Mouse (Mus musculus) kidney, embryonic 14.5 days (tissue): ENCODE results near the gene Sdf2l1. TPM values are rescaled to one million over a fixed set of nuclear protein-coding genes. Genes with fewer than 3 reads are reported as not detected.

Source experiments
- ATAC-seq: fragments of 200-750 bp; cut with Nextera tagmentation; 2 replicates; pipeline ENCODE4 v1.8.0; 2017; ENCODE audit warnings: moderate number of reproducible peaks, mild to moderate bottlenecking, moderate TSS enrichment, moderate library complexity; ENCODE audit not compliant: low FRiP score, low TSS enrichment
- H3K27ac ChIP-seq: fragments of 300-500 bp; sonication (generic); 2 replicates; pipeline ENCODE4 v1.5.1; 2014; ENCODE audit warnings: low read depth, mild to moderate bottlenecking, low read length, moderate library complexity, mixed read lengths
- H3K27me3 ChIP-seq: fragments of 300-500 bp; sonication (generic); 2 replicates; pipeline ENCODE4 v1.6.1; 2014; ENCODE audit warnings: mild to moderate bottlenecking, low read length; ENCODE audit not compliant: control insufficient read depth, insufficient read depth
- H3K36me3 ChIP-seq: fragments of 300-500 bp; sonication (generic); 2 replicates; pipeline ENCODE4 v1.6.1; 2014; ENCODE audit warnings: low read length, mixed read lengths; ENCODE audit not compliant: control insufficient read depth, insufficient read depth
- H3K4me1 ChIP-seq: fragments of 300-500 bp; sonication (generic); 2 replicates; pipeline ENCODE4 v1.6.1; 2014; ENCODE audit warnings: low read length, mixed read lengths; ENCODE audit not compliant: control insufficient read depth, insufficient read depth
- H3K4me2 ChIP-seq: fragments of 300-500 bp; sonication (generic); replicated peaks from 2 replicates; pipeline ENCODE4 v1.6.1; 2014; ENCODE audit warnings: low read depth, mild to moderate bottlenecking, low read length
- H3K4me3 ChIP-seq: fragments of 300-500 bp; sonication (generic); 2 replicates; pipeline ENCODE4 v1.5.1; 2014; ENCODE audit warnings: mild to moderate bottlenecking, low read length
- H3K9ac ChIP-seq: fragments of 300-500 bp; sonication (generic); 2 replicates; pipeline ENCODE4 v1.6.1; 2014; ENCODE audit warnings: low read depth, mild to moderate bottlenecking, low read length, moderate library complexity
- H3K9me3 ChIP-seq: fragments of 300-500 bp; sonication (generic); 2 replicates; pipeline ENCODE4 v1.6.1; 2016; ENCODE audit warnings: low read length; ENCODE audit not compliant: control insufficient read depth
- WGBS: fragments of 180-500 bp; shearing (Covaris S2); extraction: QIAGEN DNeasy Blood & Tissue Kit; methylation state at CpG from one replicate; pipeline ENCODE4 v1.1.7; 2014; 5-methylcytosine and 5-hydroxymethylcytosine counted together
- polyA plus RNA-seq: library from polyadenylated mRNA; unstranded; fragments of >200 nt; fragmentation: Nextera tagmentation; extraction: Ambion mirVana; gene quantifications from 2 replicates; pipeline ENCODE4 v1.2.1, GENCODE M21; 2014

Gene Sdf2l1
- polyA plus RNA-seq, 1 experiment from 2014 or later = 55.3 TPM

DNA sequence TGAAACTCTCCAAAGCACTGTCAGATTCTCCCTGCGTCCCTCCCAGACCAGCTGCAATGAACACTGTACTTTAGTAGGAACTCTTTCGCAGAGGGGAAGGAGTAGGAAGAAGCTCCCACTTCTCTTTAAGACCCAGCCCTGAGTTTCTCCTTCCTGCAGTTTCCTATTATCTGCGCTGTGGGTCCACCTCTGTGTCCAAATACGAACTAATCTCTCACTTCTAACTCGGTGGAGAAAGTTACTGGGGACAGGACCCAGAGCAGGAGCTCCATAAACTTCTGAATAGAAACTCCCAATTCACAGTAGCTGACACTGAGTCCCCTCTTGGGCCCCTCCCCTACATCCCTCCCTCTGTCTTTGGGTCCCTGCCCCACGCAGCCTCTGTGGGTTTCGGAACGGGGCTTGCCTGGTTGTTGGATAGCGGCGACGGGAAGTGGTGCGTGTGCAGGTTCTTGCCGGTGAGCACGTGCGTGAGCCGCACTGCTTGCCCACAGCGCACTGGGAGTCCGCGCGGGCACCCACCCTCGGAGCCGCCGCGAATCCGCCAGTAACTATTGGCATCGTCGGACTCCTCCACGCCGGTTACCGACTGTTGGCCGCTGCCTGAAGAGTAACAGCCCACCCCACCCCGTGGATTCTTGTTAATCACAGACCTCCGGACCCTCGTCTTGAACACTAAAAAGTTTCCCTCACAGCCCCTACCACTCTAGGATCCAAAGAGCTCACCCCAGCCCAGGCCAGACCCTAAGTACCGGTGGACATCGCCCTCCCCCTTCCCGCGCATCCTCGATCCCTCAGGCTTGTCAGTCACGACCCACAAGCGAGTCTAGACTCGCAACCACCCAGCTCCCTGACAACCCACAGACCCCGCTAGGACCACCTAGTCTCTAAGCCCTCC lies 743 bp downstream of the Sdf2l1 start:
- Histone ChIP-seq H3K27ac (peak overlapping the region; percentile 47; the same call in 1 of the 2 replicates), H3K4me1 (no peaks in the 10 kb centered on the region; the same call in 1 of the 2 replicates), H3K27me3 (no peaks in the 10 kb centered on the region), H3K9ac (peak overlapping the region; percentile 77), H3K4me3 (peak overlapping the region; percentile 73), H3K36me3 (no peaks in the 10 kb centered on the region), H3K9me3 (no peaks in the 10 kb centered on the region), H3K4me2 (peak overlapping the region; percentile 93)
- 4% methylated on average over 43 of the region's 43 CpGs for WGBS
- ATAC-seq = peak; percentile 2

DNA sequence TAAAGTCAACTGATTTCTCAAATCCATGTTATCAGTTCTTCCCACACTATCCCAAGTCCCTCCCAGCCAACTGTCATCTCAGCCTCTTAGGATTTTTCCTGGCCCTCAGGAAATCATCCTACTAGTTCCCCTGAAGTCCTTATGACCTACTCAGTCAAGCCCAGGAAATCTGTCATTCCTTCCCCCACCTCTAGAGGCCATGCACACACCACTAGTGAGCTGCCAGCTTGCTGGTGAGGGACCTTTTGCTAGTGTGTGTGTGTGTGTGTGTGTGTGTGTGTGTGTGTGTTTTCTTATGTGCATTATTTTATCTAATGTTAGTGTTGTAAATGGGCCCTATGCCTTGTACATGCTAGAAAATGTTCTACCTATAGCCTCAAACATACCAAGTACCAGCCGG lies 4.9 kb downstream of the Sdf2l1 start:
- no peak for ATAC-seq
- peaks cover 12% of the 10 kb centered on the region; the same call in 1 of the 2 replicates for H3K4me1 ChIP-seq
- H3K4me2 ChIP-seq = no peak overlapping the region
- WGBS = 93% methylated on average over 1 of the region's 1 CpGs
- H3K9ac ChIP-seq = no peak overlapping the region
- H3K27ac ChIP-seq = no peak overlapping the region
- H3K4me3 ChIP-seq = no peak overlapping the region
- H3K27me3 ChIP-seq = no peaks in the 10 kb centered on the region
- H3K36me3 ChIP-seq = peaks cover 6% of the 10 kb centered on the region; the same call in 1 of the 2 replicates
- no peaks in the 10 kb centered on the region for H3K9me3 ChIP-seq

DNA sequence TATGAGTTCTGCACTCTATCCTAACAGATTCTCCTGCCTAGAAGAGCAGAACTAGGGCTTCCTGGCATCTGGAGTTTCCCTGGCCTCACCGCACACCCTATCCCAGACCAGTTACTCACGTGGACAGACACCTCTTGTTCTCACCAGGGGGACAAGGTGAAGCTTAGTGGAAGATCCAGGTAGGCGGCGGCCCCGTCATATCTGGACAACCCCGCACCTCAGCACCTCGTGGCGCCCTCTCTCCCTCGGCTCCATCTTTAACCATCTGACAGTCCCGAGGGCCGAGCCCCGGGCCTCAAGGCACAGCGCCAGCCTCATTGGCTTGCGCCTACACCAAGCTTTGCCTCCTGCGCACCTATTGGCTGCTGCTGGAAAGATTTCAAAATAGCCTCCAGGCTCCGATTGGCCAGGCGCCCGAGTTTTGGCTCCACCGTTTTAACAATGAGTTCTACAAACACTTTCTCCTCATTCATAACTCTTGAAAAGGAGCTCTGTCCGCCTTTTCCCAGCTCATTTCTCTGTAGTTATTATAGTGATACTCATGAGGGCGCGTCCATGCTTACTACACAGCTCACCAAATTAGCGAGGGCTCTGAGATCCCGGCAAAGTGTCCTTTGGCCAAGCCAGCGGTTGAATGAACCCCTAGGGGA lies 7.2 kb downstream of the Sdf2l1 start, which contains the start of gene 2610318N02Rik:
Gene 2610318N02Rik, minus strand, starts transcription at position 297 of the 650 bp plus-strand sequence.
- peaks cover 12% of the 10 kb centered on the region; the same call in 1 of the 2 replicates for H3K4me1 ChIP-seq
- peak within 1 kb of the TSS; percentile 86 for H3K9ac ChIP-seq
- H3K36me3 ChIP-seq = peaks cover 23% of the 10 kb centered on the region
- peak; percentile 95 for ATAC-seq
- H3K9me3 ChIP-seq = no peaks in the 10 kb centered on the region
- no peaks in the 10 kb centered on the region for H3K27me3 ChIP-seq
- peak within 1 kb of the TSS; percentile 71 for H3K27ac ChIP-seq
- WGBS = under 1% methylated on average over 25 of the region's 25 CpGs
- peak within 1 kb of the TSS; percentile 81 for H3K4me2 ChIP-seq
- H3K4me3 ChIP-seq = peak within 1 kb of the TSS; percentile 65

DNA sequence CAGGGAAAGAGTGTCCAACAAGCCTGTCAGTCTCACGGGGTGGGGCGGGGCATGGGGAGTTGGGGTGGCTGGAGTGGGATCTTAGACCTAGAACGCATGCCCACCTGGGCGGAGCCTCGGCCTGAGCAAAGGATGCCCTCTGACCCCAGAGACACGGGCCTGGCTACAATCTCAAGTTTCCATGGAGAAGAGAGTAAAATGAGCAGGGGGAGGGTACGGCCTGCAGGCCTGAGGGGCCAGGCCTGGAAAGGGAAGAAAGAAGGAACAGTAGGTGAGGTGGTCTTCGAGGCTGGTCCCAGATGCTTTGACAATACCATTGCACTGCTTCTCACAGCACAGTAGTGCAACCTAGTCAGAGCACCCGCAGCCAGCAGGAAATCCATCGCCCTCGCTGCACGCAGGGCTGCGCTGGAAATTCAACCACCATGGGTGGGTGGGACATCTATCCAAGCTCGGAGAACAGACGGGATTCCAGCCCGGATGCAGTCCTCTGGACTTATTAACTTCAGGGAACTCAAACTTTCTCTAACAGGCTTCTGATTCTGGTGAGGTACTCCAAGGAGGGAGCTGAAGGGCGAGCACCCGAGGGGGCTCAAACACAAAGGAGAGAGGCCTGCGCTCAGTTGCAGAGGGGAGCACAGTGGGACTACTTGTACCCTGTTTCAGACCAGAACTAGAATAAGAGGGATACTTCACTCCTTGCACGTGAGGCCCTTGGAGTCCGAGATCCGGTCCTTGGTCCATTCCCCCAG lies 7.9 kb downstream of the Sdf2l1 start:
- peaks cover 12% of the 10 kb centered on the region; the same call in 1 of the 2 replicates for H3K4me1 ChIP-seq
- 2% methylated on average over 22 of the region's 22 CpGs for WGBS
- peak; percentile 63 for ATAC-seq
- peak overlapping the region; percentile 86 for H3K9ac ChIP-seq
- H3K4me3 ChIP-seq = peak overlapping the region; percentile 65
- H3K27ac ChIP-seq = peak overlapping the region; percentile 71
- peaks cover 30% of the 10 kb centered on the region for H3K36me3 ChIP-seq
- no peaks in the 10 kb centered on the region for H3K9me3 ChIP-seq
- peak overlapping the region; percentile 81 for H3K4me2 ChIP-seq
- no peaks in the 10 kb centered on the region for H3K27me3 ChIP-seq

DNA sequence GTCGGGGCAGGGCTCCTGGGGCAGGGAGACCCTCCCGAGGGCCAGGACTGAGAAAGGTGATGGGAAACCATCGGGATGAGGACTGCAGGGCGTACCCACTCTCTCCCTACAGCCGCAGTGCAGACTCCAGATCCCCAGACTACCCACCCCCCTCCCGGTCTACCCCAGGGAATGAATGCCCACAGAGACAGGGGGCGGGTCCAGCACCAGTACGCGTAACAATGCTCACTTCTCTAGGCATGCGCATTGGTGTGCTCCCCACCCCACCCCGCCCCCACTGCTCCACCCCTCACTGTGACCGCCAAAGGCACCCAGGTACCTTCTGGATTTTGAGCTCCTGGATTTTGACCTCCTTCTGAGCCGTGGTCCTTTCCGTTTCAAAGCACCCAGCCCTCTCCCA lies 10.6 kb downstream of the Sdf2l1 start:
- no peak overlapping the region for H3K4me3 ChIP-seq
- no peak overlapping the region for H3K4me2 ChIP-seq
- peaks cover 48% of the 10 kb centered on the region for H3K36me3 ChIP-seq
- WGBS = 79% methylated on average over 14 of the region's 14 CpGs
- H3K9ac ChIP-seq = no peak overlapping the region
- no peaks in the 10 kb centered on the region for H3K9me3 ChIP-seq
- H3K4me1 ChIP-seq = peaks cover 12% of the 10 kb centered on the region; the same call in 1 of the 2 replicates
- no peaks in the 10 kb centered on the region for H3K27me3 ChIP-seq
- ATAC-seq = no peak
- H3K27ac ChIP-seq = no peak overlapping the region

DNA sequence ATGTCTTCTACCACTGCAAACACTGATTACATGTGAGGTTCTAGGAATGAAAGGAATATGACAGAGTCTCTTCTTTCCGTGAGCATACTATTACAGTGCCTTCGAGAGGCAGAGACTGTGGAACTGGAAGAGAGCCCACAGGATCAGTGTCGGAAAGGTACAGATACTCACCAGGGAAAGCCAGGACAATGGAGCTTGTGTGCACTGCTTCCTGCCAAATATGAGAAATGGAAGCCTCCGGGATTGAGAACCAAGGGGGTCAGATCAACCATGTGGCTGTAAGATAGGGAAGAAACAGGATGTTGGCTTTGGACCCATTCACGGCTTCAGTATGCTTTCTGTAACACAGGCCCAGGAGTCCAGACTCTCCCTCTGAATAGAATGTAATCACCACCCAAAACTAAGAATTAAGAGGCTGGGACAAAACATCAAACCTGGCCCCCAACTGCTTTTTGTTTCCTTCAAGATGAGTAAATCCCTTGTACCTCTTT lies 14.8 kb downstream of the Sdf2l1 start:
- no peak overlapping the region for H3K27ac ChIP-seq
- H3K27me3 ChIP-seq = no peaks in the 10 kb centered on the region
- H3K9ac ChIP-seq = no peak overlapping the region
- no peaks in the 10 kb centered on the region for H3K9me3 ChIP-seq
- no peak overlapping the region for H3K4me3 ChIP-seq
- 93% methylated on average over 5 of the region's 5 CpGs for WGBS
- no peak for ATAC-seq
- H3K36me3 ChIP-seq = peaks cover 79% of the 10 kb centered on the region
- no peak overlapping the region for H3K4me2 ChIP-seq
- H3K4me1 ChIP-seq = no peaks in the 10 kb centered on the region

DNA sequence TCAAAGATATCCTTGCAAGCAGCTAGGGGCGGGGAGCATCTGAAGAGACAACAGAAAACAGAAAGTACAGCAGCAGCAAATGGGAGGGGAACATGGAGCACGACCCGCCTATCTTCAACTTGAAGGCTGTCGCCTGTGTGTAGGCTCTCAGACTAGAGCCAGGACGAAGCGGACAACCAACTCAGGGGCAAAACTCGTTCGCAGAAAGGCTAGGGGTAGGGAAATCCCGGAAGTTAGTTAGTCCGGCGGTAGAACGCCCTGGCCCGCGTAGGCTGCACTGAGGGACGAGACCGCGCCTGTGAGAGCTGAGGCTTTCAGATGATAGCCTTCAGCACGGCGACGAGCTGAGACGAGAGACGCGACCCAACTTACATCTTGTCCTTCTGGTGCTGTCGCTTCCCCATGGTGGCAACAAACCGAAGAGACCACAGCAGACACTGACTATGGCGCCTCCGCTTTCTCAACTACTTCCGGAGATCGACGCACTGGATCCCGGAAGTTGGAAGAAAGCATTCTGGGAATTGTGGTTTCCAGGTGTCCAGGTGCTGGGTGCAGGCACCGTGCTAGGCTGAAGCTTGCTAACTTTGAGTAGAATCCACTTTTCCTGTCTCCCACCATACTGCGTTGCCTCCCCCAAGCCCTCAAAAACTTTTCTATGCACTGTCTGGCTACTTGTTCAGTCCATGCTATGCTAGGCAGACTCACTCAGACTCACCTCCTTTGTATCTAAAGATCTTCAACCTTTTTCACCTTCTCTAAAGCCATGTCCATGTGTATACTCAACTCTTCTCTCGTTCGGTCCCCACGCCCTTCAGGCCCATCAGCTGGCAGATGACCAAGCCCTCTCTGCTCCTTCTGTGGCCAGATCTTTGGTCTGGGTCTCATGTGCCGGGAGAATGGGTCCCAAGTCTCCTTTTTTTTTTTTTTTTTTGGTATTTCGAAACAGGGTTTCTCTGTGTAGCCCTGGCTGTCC lies 21.1 kb downstream of the Sdf2l1 start, which contains the start of gene Ppil2:
Gene Ppil2, minus strand, starts transcription at position 487 of the 973 bp plus-strand sequence.
- H3K4me2 ChIP-seq = peak within 1 kb of the TSS; percentile 51
- peaks cover 57% of the 10 kb centered on the region for H3K36me3 ChIP-seq
- peak within 1 kb of the TSS; percentile 66 for H3K4me3 ChIP-seq
- H3K27ac ChIP-seq = no peak within 1 kb of the TSS
- peak; percentile 84 for ATAC-seq
- peak within 1 kb of the TSS; percentile 69 for H3K9ac ChIP-seq
- peaks cover 9% of the 10 kb centered on the region for H3K4me1 ChIP-seq
- H3K9me3 ChIP-seq = no peaks in the 10 kb centered on the region
- WGBS = 10% methylated on average over 38 of the region's 38 CpGs
- H3K27me3 ChIP-seq = no peaks in the 10 kb centered on the region
